Mouse (Mus musculus) erythroid progenitor cell, adult 5-6 weeks (primary cell): ENCODE results near the gene Cdc40. TPM values are rescaled to one million over a fixed set of nuclear protein-coding genes. Genes with fewer than 3 reads are reported as not detected.

ENCODE experiments used
- ATAC-seq: replicated peaks from 2 replicates; pipeline ENCODE4 v1.8.0; 2016; ENCODE audit warnings: moderate number of reproducible peaks, mild to moderate bottlenecking, moderate TSS enrichment, inconsistent platforms; ENCODE audit not compliant: poor library complexity, low FRiP score, severe bottlenecking
- total RNA-seq, 2 experiments: library from RNA; stranded (forward) in 1 of 2; stranded (reverse) in 1 of 2; fragments of 150-400 nt in 1 of 2; fragments of 186-747, 209-891 nt in 1 of 2; gene quantifications; 2 replicates each; pipeline versions ENCODE4 v1.2.3 to v1.2.4; 2015 to 2017; ENCODE audit warnings: low replicate concordance in 2 of 2

Cdc40 gene
- total RNA-seq, 2 experiments from 2014 or later, result 15.7 to 28.1 TPM

- no peak for ATAC-seq
These were observed 91.0 kb downstream of the Cdc40 start for GRCm38 (mm10) chr10:40792115-40792514.

GRCm38 (mm10) chr10:40790406-40790805 lies 92.7 kb downstream of the Cdc40 start:
- no peak for ATAC-seq

Other genes with a start within 250 kb of the Cdc40 start
- not detected in 2 replicates for gene Mettl24, start 200.0 kb downstream of the Cdc40 start, total RNA-seq (2015; ENCODE audit: low replicate concordance)
- gene Mettl24, start 200.0 kb downstream of the Cdc40 start, total RNA-seq (2017; ENCODE audit: low replicate concordance), result not detected in 2 replicates
- not detected in 2 replicates for gene Wasf1, start 164 bp upstream of the Cdc40 start, total RNA-seq (2015; ENCODE audit: low replicate concordance)
- gene Wasf1, start 164 bp upstream of the Cdc40 start, total RNA-seq (2017; ENCODE audit: low replicate concordance), result not detected in 2 replicates
- not detected in 2 replicates for gene Gpr6, start 189.0 kb upstream of the Cdc40 start, total RNA-seq (2015; ENCODE audit: low replicate concordance)
- not detected in 2 replicates for gene Gpr6, start 189.0 kb upstream of the Cdc40 start, total RNA-seq (2017; ENCODE audit: low replicate concordance)